Mouse (Mus musculus) stomach, embryonic 14.5 days (tissue): ENCODE data around the gene Lmo2. TPM values are rescaled to one million over a fixed set of nuclear protein-coding genes. Genes with fewer than 3 reads are reported as not detected.

Experiments
- ATAC-seq: fragments of 200-750 bp; cut with Nextera tagmentation; 2 replicates; pipeline ENCODE4 v1.8.0; 2017; ENCODE audit warnings: low read depth, moderate TSS enrichment; ENCODE audit not compliant: insufficient number of reproducible peaks, insufficient read depth, low FRiP score
- H3K27ac ChIP-seq: fragments of 300-500 bp; sonication (generic); 2 replicates; pipeline ENCODE4 v1.5.1; 2014; ENCODE audit warnings: mild to moderate bottlenecking, low read length, moderate library complexity, mixed read lengths
- H3K27me3 ChIP-seq: fragments of 300-500 bp; sonication (generic); 2 replicates; pipeline ENCODE4 v1.6.1; 2014; ENCODE audit warnings: low read length, control low read depth, mixed read lengths; ENCODE audit not compliant: control insufficient read depth, insufficient read depth
- H3K36me3 ChIP-seq: fragments of 300-500 bp; sonication (generic); 2 replicates; pipeline ENCODE4 v1.6.1; 2014; ENCODE audit warnings: mild to moderate bottlenecking, control low read depth, low read length, moderate library complexity, mixed read lengths; ENCODE audit not compliant: control insufficient read depth, insufficient read depth
- H3K4me1 ChIP-seq: fragments of 300-500 bp; sonication (generic); 2 replicates; pipeline ENCODE4 v1.6.1; 2014; ENCODE audit warnings: low read length, control low read depth, mixed read lengths; ENCODE audit not compliant: control insufficient read depth, insufficient read depth
- H3K4me2 ChIP-seq: fragments of 300-500 bp; sonication (generic); replicated peaks from 2 replicates; pipeline ENCODE4 v1.6.1; 2014; ENCODE audit warnings: low read depth, low read length, control low read depth
- H3K4me3 ChIP-seq: fragments of 300-500 bp; sonication (generic); 2 replicates; pipeline ENCODE4 v1.5.1; 2014; ENCODE audit warnings: low read depth, low read length, control low read depth
- H3K9ac ChIP-seq: fragments of 300-500 bp; sonication (generic); replicated peaks from 2 replicates; pipeline ENCODE4 v1.6.1; 2014; ENCODE audit warnings: low read depth, mild to moderate bottlenecking, control low read depth, low read length, moderate library complexity, mixed read lengths
- H3K9me3 ChIP-seq: fragments of 300-500 bp; sonication (generic); 2 replicates; pipeline ENCODE4 v1.6.1; 2016; ENCODE audit warnings: low read depth, low read length, control low read depth; ENCODE audit not compliant: control insufficient read depth
- WGBS: fragments of 180-500 bp; shearing (Covaris S2); extraction: QIAGEN DNeasy Blood & Tissue Kit; methylation state at CpG from one replicate; pipeline ENCODE4 v1.1.7; 2014; 5-methylcytosine and 5-hydroxymethylcytosine counted together
- polyA plus RNA-seq: library from polyadenylated mRNA; unstranded; fragments of >200 nt; fragmentation: Nextera tagmentation; extraction: Ambion mirVana; gene quantifications from 2 replicates; pipeline ENCODE4 v1.2.1, GENCODE M21; 2014

Lmo2 gene
- polyA plus RNA-seq, 1 experiment from 2014 or later: 14.8 TPM

- peak; percentile 95 for ATAC-seq
- under 1% methylated on average over 42 of the region's 44 CpGs for WGBS
- Histone ChIP-seq H3K4me3 (peak within 1 kb of the TSS; percentile 99), H3K9me3 (no peaks in the 10 kb centered on the region), H3K27me3 (no peaks in the 10 kb centered on the region), H3K36me3 (no peaks in the 10 kb centered on the region), H3K9ac (peak within 1 kb of the TSS; percentile 93), H3K27ac (peak within 1 kb of the TSS; percentile 74; the same call in 1 of the 2 replicates), H3K4me2 (peak within 1 kb of the TSS; percentile 85), H3K4me1 (peaks cover 14% of the 10 kb centered on the region)
These were observed 69.8 kb downstream of the Lmo2 start, which contains the start of gene Fbxo3 for GRCm38 (mm10) chr2:104027458-104028138. TSS of gene Fbxo3 (plus strand) at chr2:104027721.

GRCm38 (mm10) chr2:104028139-104028723 is 70.4 kb downstream of the Lmo2 start, which contains the start of gene 4931422A03Rik:
TSS of gene 4931422A03Rik (minus strand) at chr2:104028361.
- Histone ChIP-seq H3K4me2 (peak within 1 kb of the TSS; percentile 85), H3K36me3 (no peaks in the 10 kb centered on the region), H3K9me3 (no peaks in the 10 kb centered on the region), H3K9ac (peak within 1 kb of the TSS; percentile 93), H3K4me3 (peak within 1 kb of the TSS; percentile 99), H3K27me3 (no peaks in the 10 kb centered on the region), H3K4me1 (peaks cover 14% of the 10 kb centered on the region), H3K27ac (peak within 1 kb of the TSS; percentile 74; the same call in 1 of the 2 replicates)
- under 1% methylated on average over 31 of the region's 32 CpGs for WGBS
- peak; percentile 61; the same call in 1 of the 2 replicates for ATAC-seq

GRCm38 (mm10) chr2:104029074-104029473 is 71.3 kb downstream of the Lmo2 start:
- Histone ChIP-seq H3K27me3 (no peaks in the 10 kb centered on the region), H3K4me2 (peak overlapping the region; percentile 85), H3K9ac (no peak overlapping the region), H3K4me3 (peak overlapping the region; percentile 99), H3K4me1 (peaks cover 14% of the 10 kb centered on the region), H3K9me3 (no peaks in the 10 kb centered on the region), H3K27ac (no peak overlapping the region), H3K36me3 (peaks cover 4% of the 10 kb centered on the region)
- 54% methylated on average over 2 of the region's 2 CpGs for WGBS
- no peak for ATAC-seq

GRCm38 (mm10) chr2:104030381-104030780 is 72.6 kb downstream of the Lmo2 start:
- H3K4me2 ChIP-seq: no peak overlapping the region
- H3K9me3 ChIP-seq: no peaks in the 10 kb centered on the region
- H3K27me3 ChIP-seq: no peaks in the 10 kb centered on the region
- H3K36me3 ChIP-seq: peaks cover 7% of the 10 kb centered on the region
- peaks cover 14% of the 10 kb centered on the region for H3K4me1 ChIP-seq
- 80% methylated on average over 3 of the region's 3 CpGs for WGBS
- no peak overlapping the region for H3K27ac ChIP-seq
- no peak overlapping the region for H3K4me3 ChIP-seq
- no peak for ATAC-seq
- H3K9ac ChIP-seq: no peak overlapping the region

Other genes starting within 250 kb of the Lmo2 start
- 26.7 and 27.4 TPM in 2 replicates for gene Nat10, start 196.7 kb upstream of the Lmo2 start, polyA plus RNA-seq
- 355 and 358 TPM in 2 replicates for gene Caprin1, start 160.3 kb upstream of the Lmo2 start, polyA plus RNA-seq
- 60.1 and 63.2 TPM in 2 replicates for gene Fbxo3, start 69.7 kb downstream of the Lmo2 start, polyA plus RNA-seq
- gene 4931422A03Rik, start 70.4 kb downstream of the Lmo2 start, polyA plus RNA-seq: 1.9 and 3.7 TPM in 2 replicates
- not detected in 2 replicates for gene Gm10912, start 107.8 kb downstream of the Lmo2 start, polyA plus RNA-seq
- gene Gm10799, start 110.6 kb downstream of the Lmo2 start, polyA plus RNA-seq: not detected in 2 replicates
- gene Cd59b, start 111.9 kb downstream of the Lmo2 start, polyA plus RNA-seq: 5.8 and 6.7 TPM in 2 replicates
- gene Cd59a, start 137.8 kb downstream of the Lmo2 start, polyA plus RNA-seq: 32.6 and 34.0 TPM in 2 replicates
- gene A930018P22Rik, start 164.8 kb downstream of the Lmo2 start, polyA plus RNA-seq: not detected in 2 replicates